Mouse (Mus musculus) forebrain, embryonic 14.5 days (tissue): ENCODE measurements at regions not wholly inside any gene's neighbourhood (a gene's known extent, or its start where the extent isn't known, plus 50 kb on each side); places are given as distances from the start of the nearest gene placed in this dataset.

Experiments
- ATAC-seq: fragments of 200-750 bp; cut with Nextera tagmentation; 2 replicates; pipeline ENCODE4 v1.8.0; 2017; ENCODE audit warnings: mild to moderate bottlenecking, moderate library complexity
- DNase-seq: peaks from one replicate; pipeline ENCODE4 v3.0.0-alpha.2; 2015; ENCODE audit warnings: low spot score
- H3K27ac ChIP-seq: fragments of 300-500 bp; sonication (generic); 2 replicates; pipeline ENCODE4 v1.5.1; 2014; ENCODE audit warnings: low read depth, mild to moderate bottlenecking, control low read depth, low read length, moderate library complexity
- H3K27me3 ChIP-seq: fragments of 300-500 bp; sonication (generic); replicated peaks from 2 replicates; pipeline ENCODE4 v1.6.1; 2014; ENCODE audit warnings: low read length, control low read depth, mixed read lengths; ENCODE audit not compliant: control insufficient read depth, insufficient read depth
- H3K36me3 ChIP-seq: fragments of 300-500 bp; sonication (generic); 2 replicates; pipeline ENCODE4 v1.6.1; 2014; ENCODE audit warnings: low read length, control low read depth; ENCODE audit not compliant: control insufficient read depth, insufficient read depth
- H3K4me1 ChIP-seq: fragments of 300-500 bp; sonication (generic); 2 replicates; pipeline ENCODE4 v1.6.1; 2014; ENCODE audit warnings: antibody characterized with exemption, low read length, control low read depth; ENCODE audit not compliant: control insufficient read depth, insufficient read depth
- H3K4me2 ChIP-seq: fragments of 300-500 bp; sonication (generic); 2 replicates; pipeline ENCODE4 v1.6.1; 2014; ENCODE audit warnings: mild to moderate bottlenecking, control low read depth, low read length
- H3K4me3 ChIP-seq: fragments of 300-500 bp; sonication (generic); 2 replicates; pipeline ENCODE4 v1.5.1; 2014; ENCODE audit warnings: low read depth, low read length, control low read depth
- H3K9ac ChIP-seq: fragments of 300-500 bp; sonication (generic); 2 replicates; pipeline ENCODE4 v1.6.1; 2014; ENCODE audit warnings: mild to moderate bottlenecking, low read length, control low read depth, moderate library complexity
- H3K9me3 ChIP-seq: fragments of 300-500 bp; sonication (generic); replicated peaks from 2 replicates; pipeline ENCODE4 v1.6.1; 2016; ENCODE audit warnings: low read length, control low read depth, mixed read lengths; ENCODE audit not compliant: control insufficient read depth
- WGBS: fragments of 180-500 bp; shearing (Covaris S2); extraction: QIAGEN DNeasy Blood & Tissue Kit; methylation state at CpG from one replicate; pipeline ENCODE4 v1.1.7; 2014; 5-methylcytosine and 5-hydroxymethylcytosine counted together

DNA sequence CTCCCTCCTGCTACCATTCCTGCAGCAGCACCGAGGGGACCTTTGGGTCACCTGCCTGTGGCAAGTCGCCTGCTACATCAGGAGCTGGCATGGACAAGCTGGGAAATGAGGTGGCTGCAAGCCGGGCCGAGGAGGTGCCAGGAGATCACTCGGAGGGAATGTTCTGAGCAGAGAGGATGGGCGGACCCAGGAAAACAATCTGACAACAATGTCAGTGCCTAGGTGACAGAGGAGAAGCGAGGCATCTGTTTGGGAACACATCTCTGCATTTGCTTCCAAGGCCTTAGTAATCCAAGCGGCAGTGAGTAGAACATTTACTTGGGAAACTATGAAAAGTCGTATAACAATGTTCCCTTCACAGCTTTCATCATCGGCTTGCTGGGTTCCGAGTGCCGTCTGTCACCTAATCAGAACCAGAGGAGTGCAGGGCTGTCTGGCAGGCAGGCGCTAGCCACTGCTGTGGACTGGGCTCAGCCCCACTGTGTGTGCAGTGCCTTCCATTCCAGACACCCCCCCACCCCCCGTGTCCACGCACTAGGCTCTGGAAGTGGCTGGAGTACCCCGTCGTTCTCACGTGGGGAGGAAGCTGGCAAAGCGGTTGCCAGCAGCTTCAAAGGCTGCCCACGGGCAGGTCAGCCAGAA lies 56.6 kb upstream of the Slc25a33 start:
- Histone ChIP-seq H3K27ac (no peak overlapping the region), H3K4me3 (no peak overlapping the region), H3K9ac (no peak overlapping the region), H3K4me1 (no peaks in the 10 kb centered on the region), H3K27me3 (no peaks in the 10 kb centered on the region), H3K36me3 (no peaks in the 10 kb centered on the region), H3K4me2 (no peak overlapping the region), H3K9me3 (no peaks in the 10 kb centered on the region)
- ATAC-seq, result no peak
- no peak for DNase-seq
- 85% methylated on average over 20 of the region's 20 CpGs for WGBS

DNA sequence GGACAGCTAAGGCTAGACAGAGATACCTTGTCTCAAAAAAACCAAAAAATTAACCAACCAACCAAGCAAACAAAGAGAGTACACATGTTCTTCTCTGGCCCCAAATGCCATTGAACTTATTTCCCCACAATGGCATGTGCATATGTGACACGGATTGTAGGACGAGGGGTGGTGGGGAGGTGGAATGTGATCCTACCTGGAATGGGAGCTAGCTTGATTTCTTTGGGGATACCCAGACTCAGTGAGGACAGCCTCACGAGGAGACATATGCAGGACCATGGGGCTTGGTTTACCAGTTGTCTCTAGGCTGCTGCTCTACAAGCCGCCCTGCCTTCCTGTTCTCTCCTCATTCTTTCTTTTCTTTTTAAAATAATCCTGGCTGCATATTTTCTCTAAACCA lies 55.9 kb upstream of the Slc25a33 start:
- Histone ChIP-seq H3K4me3 (no peak overlapping the region), H3K36me3 (no peaks in the 10 kb centered on the region), H3K27ac (no peak overlapping the region), H3K27me3 (no peaks in the 10 kb centered on the region), H3K9me3 (no peaks in the 10 kb centered on the region), H3K4me2 (no peak overlapping the region), H3K9ac (no peak overlapping the region), H3K4me1 (no peaks in the 10 kb centered on the region)
- ATAC-seq (no peak), DNase-seq (no peak)
- whole genome bisulfite sequencing, result 96% methylated on average over 4 of the region's 4 CpGs

DNA sequence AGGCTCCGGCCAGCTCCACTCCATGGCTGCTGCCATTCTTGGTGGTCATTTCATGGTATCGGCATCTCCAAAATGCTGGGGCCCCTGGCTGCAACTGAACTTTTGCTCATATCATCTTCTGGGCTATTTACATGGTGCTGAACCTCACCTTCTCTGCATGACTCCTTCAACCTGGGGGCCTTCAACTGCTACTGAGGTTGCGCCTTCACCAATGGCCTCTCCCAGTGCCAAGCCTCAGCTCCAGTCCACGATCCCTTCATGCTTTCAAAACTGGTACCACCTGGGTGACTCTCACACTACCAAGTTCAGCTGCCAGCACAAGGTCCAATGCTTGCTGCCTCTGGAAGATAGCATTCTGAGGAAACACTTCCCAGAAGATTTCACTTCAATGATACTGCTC lies 53.7 kb upstream of the Slc25a33 start:
- no peak overlapping the region for H3K9ac ChIP-seq
- WGBS, result 96% methylated on average over 4 of the region's 4 CpGs
- no peak for ATAC-seq

More for the DNA sequence above, 53.7 kb upstream of the Slc25a33 start:
- no peak for DNase-seq
- no peak overlapping the region for H3K27ac ChIP-seq
- H3K4me2 ChIP-seq, result no peak overlapping the region
- H3K36me3 ChIP-seq, result no peaks in the 10 kb centered on the region
- no peaks in the 10 kb centered on the region for H3K27me3 ChIP-seq
- H3K4me3 ChIP-seq, result no peak overlapping the region
- no peaks in the 10 kb centered on the region for H3K9me3 ChIP-seq
- no peaks in the 10 kb centered on the region for H3K4me1 ChIP-seq
